Mouse (Mus musculus) forebrain, embryonic 11.5 days (tissue): ENCODE data around the gene Stxbp6. TPM values are rescaled to one million over a fixed set of nuclear protein-coding genes. Genes with fewer than 3 reads are reported as not detected.

ENCODE experiments used
- ATAC-seq: fragments of 200-750 bp; cut with Nextera tagmentation; replicated peaks from 2 replicates; pipeline ENCODE4 v1.8.0; 2017; ENCODE audit warnings: moderate TSS enrichment; ENCODE audit not compliant: low FRiP score
- DNase-seq: peaks from one replicate; pipeline ENCODE4 v3.0.0-alpha.2; 2017; ENCODE audit warnings: low spot score
- H3K27ac ChIP-seq: fragments of 300-500 bp; sonication (generic); 2 replicates; pipeline ENCODE4 v1.5.1; 2014; ENCODE audit warnings: low read depth, low read length
- H3K27me3 ChIP-seq: fragments of 300-500 bp; sonication (generic); 2 replicates; pipeline ENCODE4 v1.6.1; 2014; ENCODE audit warnings: mild to moderate bottlenecking, low read length, mixed read lengths; ENCODE audit not compliant: control insufficient read depth, insufficient read depth
- H3K36me3 ChIP-seq: fragments of 300-500 bp; sonication (generic); 2 replicates; pipeline ENCODE4 v1.6.1; 2014; ENCODE audit warnings: mild to moderate bottlenecking, low read length, moderate library complexity, mixed read lengths; ENCODE audit not compliant: control insufficient read depth, insufficient read depth
- H3K4me1 ChIP-seq: fragments of 300-500 bp; sonication (generic); replicated peaks from 2 replicates; pipeline ENCODE4 v1.6.1; 2014; ENCODE audit warnings: low read length, mixed read lengths; ENCODE audit not compliant: control insufficient read depth, insufficient read depth
- H3K4me2 ChIP-seq: fragments of 300-500 bp; sonication (generic); 2 replicates; pipeline ENCODE4 v1.6.1; 2014; ENCODE audit warnings: low read depth, mild to moderate bottlenecking, low read length, moderate library complexity, mixed read lengths; ENCODE audit not compliant: severe bottlenecking
- H3K4me3 ChIP-seq: fragments of 300-500 bp; sonication (generic); 2 replicates; pipeline ENCODE4 v1.5.1; 2014; ENCODE audit warnings: low read depth, low read length
- H3K9ac ChIP-seq: fragments of 300-500 bp; sonication (generic); 2 replicates; pipeline ENCODE4 v1.6.1; 2014; ENCODE audit warnings: low read length
- H3K9me3 ChIP-seq: fragments of 300-500 bp; sonication (generic); 2 replicates; pipeline ENCODE4 v1.6.1; 2016; ENCODE audit warnings: low read length, mixed read lengths; ENCODE audit not compliant: control insufficient read depth
- WGBS: fragments of 180-500 bp; shearing (Covaris S2); extraction: QIAGEN DNeasy Blood & Tissue Kit; methylation state at CpG from one replicate; pipeline ENCODE4 v1.1.7; 2014; 5-methylcytosine and 5-hydroxymethylcytosine counted together
- polyA plus RNA-seq: library from polyadenylated mRNA; unstranded; fragments of >200 nt; fragmentation: Nextera tagmentation; extraction: Ambion mirVana; gene quantifications from 2 replicates; pipeline ENCODE4 v1.2.1, GENCODE M21; 2014

The Stxbp6 gene
- polyA plus RNA-seq, 1 experiment from 2014 or later: 18.3 TPM

GRCm38 (mm10) chr12:45080036-45080752 is 5.7 kb upstream of the Stxbp6 start:
- no peaks in the 10 kb centered on the region for H3K9me3 ChIP-seq
- no peak overlapping the region for H3K9ac ChIP-seq
- no peak overlapping the region for H3K27ac ChIP-seq
- no peaks in the 10 kb centered on the region for H3K4me1 ChIP-seq
- H3K36me3 ChIP-seq: no peaks in the 10 kb centered on the region
- 83% methylated on average over 5 of the region's 5 CpGs for whole genome bisulfite sequencing
- no peak overlapping the region for H3K4me2 ChIP-seq
- ATAC-seq: no peak
- DNase-seq: no peak
- H3K4me3 ChIP-seq: no peak overlapping the region
- H3K27me3 ChIP-seq: 0 out of 2 replicates have a peak, but pooled peaks cover 2% of the 10 kb centered on the region

GRCm38 (mm10) chr12:45075631-45076030 is 1.1 kb upstream of the Stxbp6 start:
- no peak overlapping the region for H3K4me2 ChIP-seq
- DNase-seq: no peak
- H3K4me3 ChIP-seq: no peak overlapping the region
- H3K27ac ChIP-seq: no peak overlapping the region
- ATAC-seq: no peak
- H3K4me1 ChIP-seq: no peaks in the 10 kb centered on the region
- no peaks in the 10 kb centered on the region for H3K9me3 ChIP-seq
- H3K9ac ChIP-seq: no peak overlapping the region
- 0 out of 2 replicates have a peak, but pooled peaks cover 2% of the 10 kb centered on the region for H3K27me3 ChIP-seq
- H3K36me3 ChIP-seq: no peaks in the 10 kb centered on the region
- 75% methylated on average over 11 of the region's 11 CpGs for WGBS

GRCm38 (mm10) chr12:45074042-45074601 is 387 bp downstream of the Stxbp6 start:
- H3K9ac ChIP-seq: peak overlapping the region; percentile 91
- H3K4me2 ChIP-seq: peak overlapping the region; percentile 72
- peak overlapping the region; percentile 68 for H3K27ac ChIP-seq
- H3K4me1 ChIP-seq: no peaks in the 10 kb centered on the region
- 0 out of 2 replicates have a peak, but pooled peaks cover 2% of the 10 kb centered on the region for H3K27me3 ChIP-seq
- ATAC-seq (peak; percentile 88), DNase-seq (peak; percentile 92)
- WGBS: under 1% methylated on average over 62 of the region's 62 CpGs
- peak overlapping the region; percentile 67 for H3K4me3 ChIP-seq
- H3K9me3 ChIP-seq: no peaks in the 10 kb centered on the region
- H3K36me3 ChIP-seq: no peaks in the 10 kb centered on the region

GRCm38 (mm10) chr12:45073331-45074041 is 1.0 kb downstream of the Stxbp6 start:
- peak; percentile 26 for ATAC-seq

GRCm38 (mm10) chr12:45072185-45072584 is 2.3 kb downstream of the Stxbp6 start:
- 49% methylated on average over 3 of the region's 3 CpGs for WGBS
- Histone ChIP-seq H3K4me1 (peaks cover 5% of the 10 kb centered on the region; the same call in 1 of the 2 replicates), H3K27me3 (0 out of 2 replicates have a peak, but pooled peaks cover 2% of the 10 kb centered on the region), H3K9me3 (no peaks in the 10 kb centered on the region), H3K4me3 (no peak overlapping the region), H3K4me2 (no peak overlapping the region), H3K36me3 (no peaks in the 10 kb centered on the region), H3K9ac (no peak overlapping the region), H3K27ac (no peak overlapping the region)
- ATAC-seq (no peak), DNase-seq (no peak)

More at GRCm38 (mm10) chr12:45073331-45074041, 1.0 kb downstream of the Stxbp6 start:
- H3K4me2 ChIP-seq: peak overlapping the region; percentile 72
- no peaks in the 10 kb centered on the region for H3K36me3 ChIP-seq
- no peaks in the 10 kb centered on the region for H3K4me1 ChIP-seq
- peak overlapping the region; percentile 91 for H3K9ac ChIP-seq
- 0 out of 2 replicates have a peak, but pooled peaks cover 2% of the 10 kb centered on the region for H3K27me3 ChIP-seq
- H3K4me3 ChIP-seq: peak overlapping the region; percentile 67
- H3K9me3 ChIP-seq: no peaks in the 10 kb centered on the region
- under 1% methylated on average over 28 of the region's 28 CpGs for WGBS
- peak overlapping the region; percentile 68 for H3K27ac ChIP-seq
- peak; percentile 72 for DNase-seq

- Histone ChIP-seq H3K9me3 (no peaks in the 10 kb centered on the region), H3K4me1 (peaks cover 5% of the 10 kb centered on the region; the same call in 1 of the 2 replicates), H3K4me3 (no peak overlapping the region), H3K4me2 (no peak overlapping the region), H3K36me3 (no peaks in the 10 kb centered on the region), H3K27ac (no peak overlapping the region), H3K9ac (no peak overlapping the region), H3K27me3 (no peaks in the 10 kb centered on the region)
- WGBS: 72% methylated on average over 9 of the region's 9 CpGs
- no peak for DNase-seq
- ATAC-seq: no peak
Measured at GRCm38 (mm10) chr12:45070186-45070585, 4.3 kb downstream of the Stxbp6 start.

GRCm38 (mm10) chr12:45068145-45068754 is 6.3 kb downstream of the Stxbp6 start:
- no peak for DNase-seq
- Histone ChIP-seq H3K4me3 (no peak overlapping the region), H3K9me3 (no peaks in the 10 kb centered on the region), H3K36me3 (no peaks in the 10 kb centered on the region), H3K27me3 (no peaks in the 10 kb centered on the region), H3K4me2 (no peak overlapping the region), H3K9ac (no peak overlapping the region), H3K27ac (no peak overlapping the region), H3K4me1 (peaks cover 5% of the 10 kb centered on the region; the same call in 1 of the 2 replicates)
- ATAC-seq: no peak
- WGBS: 85% methylated on average over 6 of the region's 6 CpGs

- WGBS: 33% methylated on average over 3 of the region's 3 CpGs
- Histone ChIP-seq H3K36me3 (no peaks in the 10 kb centered on the region), H3K4me3 (no peak overlapping the region), H3K27me3 (no peaks in the 10 kb centered on the region), H3K9ac (no peak overlapping the region), H3K9me3 (no peaks in the 10 kb centered on the region), H3K4me1 (peaks cover 5% of the 10 kb centered on the region; the same call in 1 of the 2 replicates), H3K27ac (no peak overlapping the region), H3K4me2 (no peak overlapping the region)
- DNase-seq (no peak), ATAC-seq (no peak)
Measured at GRCm38 (mm10) chr12:45067686-45068085, 6.8 kb downstream of the Stxbp6 start.
